Mouse (Mus musculus): ENCODE data around the gene Dynlrb2.

The Dynlrb2 gene

GRCm38 (mm10) chr8:116540136-116540535 lies 35.4 kb downstream of the Dynlrb2 start:
- no peak for DNase-seq (ENCODE audit: low read depth)

- DNase-seq (ENCODE audit: low read depth), result no peak
Observed at GRCm38 (mm10) chr8:116542842-116543241, 38.1 kb downstream of the Dynlrb2 start.

GRCm38 (mm10) chr8:116543366-116543765 lies 38.6 kb downstream of the Dynlrb2 start:
- DNase-seq (ENCODE audit: low read depth), result no peak

GRCm38 (mm10) chr8:116552255-116552654 lies 47.5 kb downstream of the Dynlrb2 start:
- DNase-seq (ENCODE audit: low read depth), result no peak

GRCm38 (mm10) chr8:116552778-116553177 lies 48.0 kb downstream of the Dynlrb2 start:
- DNase-seq (ENCODE audit: low read depth), result no peak
